Mouse (Mus musculus) megakaryocyte progenitor cell, adult 5-6 weeks (primary cell): ENCODE measurements around the gene Hdgfl3. TPM values are rescaled to one million over a fixed set of nuclear protein-coding genes. Genes with fewer than 3 reads are reported as not detected.

ENCODE experiments used
- total RNA-seq, 2 experiments: library from RNA; stranded (forward) in 1 of 2; stranded (reverse) in 1 of 2; fragments of 157-497, 149-512 nt in 1 of 2; fragments of 200-1000 nt in 1 of 2; gene quantifications; 2 replicates each; pipeline versions ENCODE4 v1.2.3 to v1.2.4; 2015 to 2017

Hdgfl3 gene
- total RNA-seq, 2 experiments from 2014 or later = 0.87 to 1.6 TPM

Other genes with a start within 250 kb of the Hdgfl3 start
- 0.44 TPM in 2 replicates for gene Homer2, start 226.9 kb downstream of the Hdgfl3 start, total RNA-seq (2015)
- gene Homer2, start 226.9 kb downstream of the Hdgfl3 start, total RNA-seq (2017) = 0.71 and 0.74 TPM in 2 replicates
- gene Ramac, start 171.5 kb downstream of the Hdgfl3 start, total RNA-seq (2015) = 92.8 and 94.7 TPM in 2 replicates
- 75.0 and 79.8 TPM in 2 replicates for gene Ramac, start 171.5 kb downstream of the Hdgfl3 start, total RNA-seq (2017)
- 28.1 and 45.7 TPM in 2 replicates for gene 3110040N11Rik, start 145.0 kb downstream of the Hdgfl3 start, total RNA-seq (2015)
- 96.3 and 102 TPM in 2 replicates for gene 3110040N11Rik, start 145.0 kb downstream of the Hdgfl3 start, total RNA-seq (2017)
- gene Btbd1, start 105.0 kb downstream of the Hdgfl3 start, total RNA-seq (2015) = 55.0 and 59.1 TPM in 2 replicates
- gene Btbd1, start 105.0 kb downstream of the Hdgfl3 start, total RNA-seq (2017) = 70.8 and 105 TPM in 2 replicates
- not detected in 2 replicates for gene Gm10160, start 78.7 kb downstream of the Hdgfl3 start, total RNA-seq (2015)
- not detected in 2 replicates for gene Gm10160, start 78.7 kb downstream of the Hdgfl3 start, total RNA-seq (2017)
- gene Tm6sf1, start 75.5 kb downstream of the Hdgfl3 start, total RNA-seq (2015) = 186 and 194 TPM in 2 replicates
- 159 and 203 TPM in 2 replicates for gene Tm6sf1, start 75.5 kb downstream of the Hdgfl3 start, total RNA-seq (2017)
- not detected in 2 replicates for gene Bnc1, start 57.8 kb upstream of the Hdgfl3 start, total RNA-seq (2015)
- not detected in 2 replicates for gene Bnc1, start 57.8 kb upstream of the Hdgfl3 start, total RNA-seq (2017)
- not detected in 2 replicates for gene Sh3gl3, start 239.4 kb upstream of the Hdgfl3 start, total RNA-seq (2015)
- gene Sh3gl3, start 239.4 kb upstream of the Hdgfl3 start, total RNA-seq (2017) = not detected in 2 replicates